Mouse (Mus musculus) C2C12 (cell line): ENCODE results near the gene Lamb3.

ENCODE experiments used
- CEBPB ChIP-seq: IDR thresholded peaks from one replicate; pipeline ENCODE4 v1.6.1; 2011; ENCODE audit warnings: low read depth, mild to moderate bottlenecking, control low read depth, moderate library complexity
- CTCF ChIP-seq: IDR thresholded peaks from one replicate; pipeline ENCODE4 v1.5.1; 2011; ENCODE audit not compliant: control insufficient read depth, insufficient read depth, insufficient read length
- FOSL1 ChIP-seq: IDR thresholded peaks from one replicate; pipeline ENCODE4 v1.8.0; 2011; ENCODE audit warnings: mild to moderate bottlenecking, low read length; ENCODE audit not compliant: poor library complexity, insufficient read depth, severe bottlenecking
- MAX ChIP-seq: IDR thresholded peaks from one replicate; pipeline ENCODE4 v1.6.1; 2011; ENCODE audit warnings: mild to moderate bottlenecking, control low read depth
- MYOD1 ChIP-seq: IDR thresholded peaks from one replicate; pipeline ENCODE4 v1.6.1; 2011; ENCODE audit warnings: low read depth; ENCODE audit not compliant: control insufficient read depth, insufficient read length
- MYOG ChIP-seq: IDR thresholded peaks from one replicate; pipeline ENCODE4 v1.6.1; 2011; ENCODE audit not compliant: control insufficient read depth, insufficient read length; ENCODE audit errors: extremely low read depth
- USF1 ChIP-seq: IDR thresholded peaks from one replicate; pipeline ENCODE4 v1.6.1; 2011; ENCODE audit warnings: low read depth, mild to moderate bottlenecking, control low read depth, moderate library complexity

- TF ChIP-seq CTCF (no peak), USF1 (no peak), MAX (no peak), CEBPB (no peak), MYOG (no peak), FOSL1 (no peak), MYOD1 (no peak)
Observed at GRCm38 (mm10) chr1:193200640-193201382, 6.7 kb upstream of the Lamb3 start.
